Mouse (Mus musculus): ENCODE data around the gene Dpy19l2. TPM values are rescaled to one million over a fixed set of nuclear protein-coding genes. Genes with fewer than 3 reads are reported as not detected.

Dpy19l2 gene
- not detected for polyA plus RNA-seq (2015; fragmentation: Illumina TruSeq; extraction: RNeasy Lipid Tissue Mini Kit (QIAGEN cat#74804); ENCODE audit: insufficient read depth, low replicate concordance)

GRCm38 (mm10) chr9:24695700-24696404 is at the start of gene Dpy19l2:
TSS of gene Dpy19l2 (minus strand) at chr9:24696293.

GRCm38 (mm10) chr9:24624896-24625295 is 71.2 kb downstream of the Dpy19l2 start, which contains the start of gene Cypt4:
TSS of gene Cypt4 (plus strand) at chr9:24625196.

Other genes with a start within 250 kb of the Dpy19l2 start
- gene Dpy19l1, start 193.2 kb downstream of the Dpy19l2 start, polyA plus RNA-seq (2015; fragmentation: Illumina TruSeq; extraction: RNeasy Lipid Tissue Mini Kit (QIAGEN cat#74804); ENCODE audit: insufficient read depth, low replicate concordance): 61.0 TPM
- gene Cypt4, start 71.1 kb downstream of the Dpy19l2 start, polyA plus RNA-seq (2015; fragmentation: Illumina TruSeq; extraction: RNeasy Lipid Tissue Mini Kit (QIAGEN cat#74804); ENCODE audit: insufficient read depth, low replicate concordance): not detected
- gene Tbx20, start 78.0 kb upstream of the Dpy19l2 start, polyA plus RNA-seq (2015; fragmentation: Illumina TruSeq; extraction: RNeasy Lipid Tissue Mini Kit (QIAGEN cat#74804); ENCODE audit: insufficient read depth, low replicate concordance): not detected

All from spleen, adult 10 weeks (tissue).